Mouse (Mus musculus): ENCODE measurements around the gene Rbm17.

Rbm17 gene

DNA sequence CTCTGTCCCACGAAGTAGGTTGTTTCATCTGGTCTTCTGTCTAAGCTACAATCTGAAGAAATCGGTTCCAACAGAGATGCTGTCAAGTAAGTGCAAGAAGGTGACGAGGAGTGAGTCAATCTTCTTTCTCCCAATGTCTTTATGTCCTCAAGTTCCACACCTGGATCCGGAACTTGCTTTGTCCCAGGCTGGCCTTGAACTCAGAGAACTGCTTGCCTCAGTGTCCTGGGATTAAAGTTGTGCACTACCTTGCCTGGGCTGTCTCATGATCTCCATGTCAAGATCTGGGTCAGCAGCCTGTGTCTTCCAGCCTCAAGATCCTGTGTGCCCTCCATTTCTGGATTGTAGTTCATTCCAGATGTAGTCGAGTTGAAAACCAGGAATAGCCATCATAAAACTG is at the start of gene Rbm17:
Gene Rbm17 (minus strand): TSS at position 101 of the 400 bp plus-strand sequence.
- H3K4me3 ChIP-seq (replicated peaks; ENCODE audit: low read length), result peak within 1 kb of the TSS; percentile 96
- no peaks in the 10 kb centered on the region for H3K27me3 ChIP-seq (ENCODE audit: insufficient read depth, low read length)
- peaks cover 6% of the 10 kb centered on the region; the same call in 1 of the 2 replicates for H3K9me3 ChIP-seq (ENCODE audit: low read length)
- TF ChIP-seq NANOG (IDR thresholded peaks at IDR 0.05; ENCODE audit: borderline replicate concordance, low read length) (no peak), POU5F1 (IDR thresholded peaks at IDR 0.05; ENCODE audit: borderline replicate concordance, low read length) (no peak), CTCF (conservative IDR thresholded peaks at IDR 0.05; ENCODE audit: low read length) (no peak)
- peaks cover 22% of the 10 kb centered on the region for H3K36me3 ChIP-seq (ENCODE audit: insufficient read depth, low read length)
- peaks cover 31% of the 10 kb centered on the region for H3K4me1 ChIP-seq (replicated peaks; ENCODE audit: low read depth, low read length)

DNA sequence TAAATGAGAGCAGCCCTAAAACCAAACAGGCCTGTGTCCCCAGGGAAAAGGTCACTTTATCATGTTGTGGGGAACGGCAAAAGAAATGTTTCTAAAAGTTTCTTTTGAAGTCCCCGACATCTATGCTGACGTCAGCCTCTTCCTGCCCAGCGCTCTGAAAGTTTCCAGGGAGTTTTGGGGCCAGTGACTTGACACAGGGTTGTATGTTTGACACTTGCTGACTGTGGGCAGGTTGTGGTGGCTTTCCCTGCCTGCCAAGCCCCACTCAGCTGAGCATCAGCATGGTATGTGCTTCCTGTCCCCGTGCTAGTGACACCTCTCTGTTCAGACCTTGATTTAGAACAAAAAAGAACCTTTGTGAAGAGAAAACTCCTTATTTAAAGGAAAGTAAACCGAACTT is 49.4 kb upstream of the Rbm17 start:
- Histone ChIP-seq H3K36me3 (ENCODE audit: insufficient read depth, low read length) (no peaks in the 10 kb centered on the region), H3K27me3 (ENCODE audit: insufficient read depth, low read length) (peaks cover 7% of the 10 kb centered on the region), H3K4me1 (replicated peaks; ENCODE audit: low read depth, low read length) (peaks cover 6% of the 10 kb centered on the region; the same call in 1 of the 2 replicates), H3K9me3 (ENCODE audit: low read length) (no peaks in the 10 kb centered on the region), H3K4me3 (replicated peaks; ENCODE audit: low read length) (no peak overlapping the region)
- TF ChIP-seq POU5F1 (IDR thresholded peaks at IDR 0.05; ENCODE audit: borderline replicate concordance, low read length), result no peak
- no peak for TF ChIP-seq CTCF (conservative IDR thresholded peaks at IDR 0.05; ENCODE audit: low read length)
- TF ChIP-seq NANOG (IDR thresholded peaks at IDR 0.05; ENCODE audit: borderline replicate concordance, low read length), result no peak

DNA sequence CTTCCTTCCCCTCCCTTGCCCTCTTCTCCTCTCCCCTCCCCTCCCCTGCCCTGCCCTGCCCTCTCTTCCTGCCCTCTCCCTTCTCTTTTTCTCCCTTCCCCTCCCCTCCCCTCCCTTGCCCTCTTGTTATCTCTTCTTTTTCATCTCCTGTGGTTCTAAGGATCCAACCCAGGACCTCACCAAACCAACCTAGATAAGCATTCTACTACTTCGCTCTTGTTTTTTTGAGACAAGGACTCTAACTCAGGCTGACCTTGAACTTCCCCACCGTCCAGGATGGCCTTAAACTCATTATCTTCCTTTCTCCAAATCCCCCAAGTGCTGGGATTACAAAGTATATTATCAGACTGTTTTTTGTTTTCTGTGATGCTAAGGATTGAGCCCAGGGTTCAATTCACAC is 48.8 kb upstream of the Rbm17 start:
- H3K4me1 ChIP-seq (replicated peaks; ENCODE audit: low read depth, low read length), result peaks cover 6% of the 10 kb centered on the region; the same call in 1 of the 2 replicates
- H3K9me3 ChIP-seq (ENCODE audit: low read length), result no peaks in the 10 kb centered on the region
- no peak overlapping the region for H3K4me3 ChIP-seq (replicated peaks; ENCODE audit: low read length)
- peaks cover 7% of the 10 kb centered on the region for H3K27me3 ChIP-seq (ENCODE audit: insufficient read depth, low read length)
- no peaks in the 10 kb centered on the region for H3K36me3 ChIP-seq (ENCODE audit: insufficient read depth, low read length)
- TF ChIP-seq NANOG (IDR thresholded peaks at IDR 0.05; ENCODE audit: borderline replicate concordance, low read length) (no peak), POU5F1 (IDR thresholded peaks at IDR 0.05; ENCODE audit: borderline replicate concordance, low read length) (no peak), CTCF (conservative IDR thresholded peaks at IDR 0.05; ENCODE audit: low read length) (no peak)

DNA sequence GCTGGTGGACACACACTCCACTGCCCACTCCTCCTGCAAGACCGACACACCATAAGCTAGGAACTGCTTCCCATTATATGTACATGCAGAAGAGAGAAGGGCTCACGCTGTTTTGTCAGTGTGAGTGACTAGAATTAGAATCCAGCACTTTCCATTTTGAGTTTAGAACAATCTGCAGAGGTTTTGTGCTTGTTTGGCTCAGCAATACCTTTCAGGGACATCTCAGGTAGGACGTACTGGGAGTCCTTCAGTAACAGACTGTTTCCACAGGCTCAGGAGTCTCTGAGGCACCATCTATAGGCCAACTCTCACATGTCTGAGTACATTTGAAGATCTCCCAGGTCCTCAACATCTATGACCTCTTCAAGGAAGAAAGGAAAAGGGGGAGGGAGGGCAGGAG is 48.2 kb upstream of the Rbm17 start:
- Histone ChIP-seq H3K4me3 (replicated peaks; ENCODE audit: low read length) (no peak overlapping the region), H3K27me3 (ENCODE audit: insufficient read depth, low read length) (peaks cover 7% of the 10 kb centered on the region), H3K9me3 (ENCODE audit: low read length) (no peaks in the 10 kb centered on the region), H3K36me3 (ENCODE audit: insufficient read depth, low read length) (no peaks in the 10 kb centered on the region), H3K4me1 (replicated peaks; ENCODE audit: low read depth, low read length) (peaks cover 6% of the 10 kb centered on the region; the same call in 1 of the 2 replicates)
- TF ChIP-seq POU5F1 (IDR thresholded peaks at IDR 0.05; ENCODE audit: borderline replicate concordance, low read length) (no peak), NANOG (IDR thresholded peaks at IDR 0.05; ENCODE audit: borderline replicate concordance, low read length) (no peak), CTCF (conservative IDR thresholded peaks at IDR 0.05; ENCODE audit: low read length) (no peak)

DNA sequence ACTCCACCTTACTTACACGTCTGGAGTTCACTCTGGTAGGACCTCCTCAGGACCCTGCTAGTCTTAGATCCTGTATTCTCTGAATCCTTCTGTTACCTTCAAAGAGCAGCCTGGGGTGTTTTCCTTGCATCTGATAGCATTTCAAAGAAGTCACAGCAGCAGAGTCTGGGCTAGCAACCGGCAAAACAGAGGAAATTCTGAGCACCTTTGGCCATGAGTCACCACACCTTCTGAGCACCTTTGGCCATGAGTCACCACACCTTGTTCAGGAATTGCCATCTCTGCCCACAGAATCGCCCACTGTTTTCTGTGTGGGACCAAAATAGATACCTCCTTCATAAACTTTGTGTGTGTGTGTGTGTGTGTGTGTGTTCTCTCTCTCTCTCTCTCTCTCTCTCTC is 47.5 kb upstream of the Rbm17 start:
- Histone ChIP-seq H3K4me3 (replicated peaks; ENCODE audit: low read length) (no peak overlapping the region), H3K9me3 (ENCODE audit: low read length) (no peaks in the 10 kb centered on the region), H3K4me1 (replicated peaks; ENCODE audit: low read depth, low read length) (peaks cover 6% of the 10 kb centered on the region; the same call in 1 of the 2 replicates), H3K27me3 (ENCODE audit: insufficient read depth, low read length) (peaks cover 7% of the 10 kb centered on the region), H3K36me3 (ENCODE audit: insufficient read depth, low read length) (no peaks in the 10 kb centered on the region)
- TF ChIP-seq CTCF (conservative IDR thresholded peaks at IDR 0.05; ENCODE audit: low read length) (no peak), NANOG (IDR thresholded peaks at IDR 0.05; ENCODE audit: borderline replicate concordance, low read length) (no peak), POU5F1 (IDR thresholded peaks at IDR 0.05; ENCODE audit: borderline replicate concordance, low read length) (no peak)

DNA sequence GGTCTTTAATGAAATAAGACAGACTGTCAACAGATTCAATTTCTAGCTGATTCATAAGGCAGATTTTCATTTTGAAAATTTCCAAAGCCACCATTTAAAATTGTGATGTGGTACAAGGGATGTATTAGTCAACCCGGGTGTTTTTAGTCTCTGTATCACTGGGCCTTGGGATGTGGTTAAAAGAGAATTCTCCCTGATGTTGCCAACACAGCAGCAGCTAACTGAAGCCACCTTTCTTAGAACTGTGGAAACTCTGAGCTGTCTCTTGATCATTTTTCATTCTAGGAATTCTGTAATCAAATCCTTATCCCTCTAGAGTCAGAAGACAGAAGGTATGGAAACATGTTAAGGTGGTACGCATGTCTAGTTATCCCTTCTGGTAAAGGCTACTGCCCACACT is 41.3 kb upstream of the Rbm17 start:
- H3K9me3 ChIP-seq (ENCODE audit: low read length), result no peaks in the 10 kb centered on the region
- H3K4me3 ChIP-seq (replicated peaks; ENCODE audit: low read length), result no peak overlapping the region
- H3K27me3 ChIP-seq (ENCODE audit: insufficient read depth, low read length), result no peaks in the 10 kb centered on the region
- no peaks in the 10 kb centered on the region for H3K36me3 ChIP-seq (ENCODE audit: insufficient read depth, low read length)
- no peaks in the 10 kb centered on the region for H3K4me1 ChIP-seq (replicated peaks; ENCODE audit: low read depth, low read length)
- no peak for TF ChIP-seq POU5F1 (IDR thresholded peaks at IDR 0.05; ENCODE audit: borderline replicate concordance, low read length)
- TF ChIP-seq CTCF (conservative IDR thresholded peaks at IDR 0.05; ENCODE audit: low read length), result no peak
- TF ChIP-seq NANOG (IDR thresholded peaks at IDR 0.05; ENCODE audit: borderline replicate concordance, low read length), result no peak

DNA sequence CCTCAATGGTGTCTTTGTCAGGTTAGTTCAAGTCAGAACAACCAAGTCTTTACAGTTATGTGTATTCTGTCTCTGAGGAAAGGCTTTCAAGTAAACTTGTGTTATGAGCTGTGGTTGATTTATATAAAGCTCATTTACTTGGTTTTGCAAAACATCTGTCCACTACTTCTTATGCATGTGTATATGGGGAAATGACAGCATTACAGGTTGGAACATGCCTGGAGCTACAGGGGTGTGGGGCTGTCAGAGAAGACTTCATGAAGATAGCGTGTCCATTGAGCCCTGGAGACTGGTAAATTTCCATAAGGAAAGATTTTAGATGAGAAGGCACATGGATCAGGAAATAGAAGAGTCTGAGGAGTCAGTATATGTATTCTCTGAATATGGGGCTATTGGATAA is 40.1 kb upstream of the Rbm17 start:
- Histone ChIP-seq H3K27me3 (ENCODE audit: insufficient read depth, low read length) (no peaks in the 10 kb centered on the region), H3K9me3 (ENCODE audit: low read length) (no peaks in the 10 kb centered on the region), H3K36me3 (ENCODE audit: insufficient read depth, low read length) (no peaks in the 10 kb centered on the region), H3K4me3 (replicated peaks; ENCODE audit: low read length) (no peak overlapping the region), H3K4me1 (replicated peaks; ENCODE audit: low read depth, low read length) (no peaks in the 10 kb centered on the region)
- TF ChIP-seq CTCF (conservative IDR thresholded peaks at IDR 0.05; ENCODE audit: low read length) (no peak), NANOG (IDR thresholded peaks at IDR 0.05; ENCODE audit: borderline replicate concordance, low read length) (no peak), POU5F1 (IDR thresholded peaks at IDR 0.05; ENCODE audit: borderline replicate concordance, low read length) (no peak)

DNA sequence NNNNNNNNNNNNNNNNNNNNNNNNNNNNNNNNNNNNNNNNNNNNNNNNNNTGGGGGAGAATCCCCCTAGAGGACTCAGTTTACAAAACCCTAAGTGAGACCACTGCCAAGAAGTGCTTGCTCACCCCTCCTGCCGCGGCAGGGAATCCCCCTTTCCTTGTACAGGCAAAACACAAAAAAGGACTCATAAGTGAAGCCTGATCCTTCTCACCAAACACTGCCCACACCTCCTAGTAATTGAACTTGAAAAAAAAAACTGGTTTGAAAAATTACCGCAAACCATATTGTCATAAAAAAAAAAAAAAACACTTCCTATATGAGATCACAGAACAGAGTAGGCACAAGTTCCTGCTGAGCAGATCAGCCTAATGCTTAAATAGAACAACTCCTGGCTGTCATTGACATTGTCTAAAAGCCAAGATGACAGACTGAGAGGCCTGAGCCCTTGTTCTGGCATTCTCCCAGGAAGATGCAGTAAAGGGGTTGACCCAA is 38.5 kb upstream of the Rbm17 start, which contains the start of gene Il2ra:
Gene Il2ra (plus strand): TSS at position 357 of the 491 bp plus-strand sequence.
- TF ChIP-seq POU5F1 (IDR thresholded peaks at IDR 0.05; ENCODE audit: borderline replicate concordance, low read length), result no peak
- no peak for TF ChIP-seq CTCF (conservative IDR thresholded peaks at IDR 0.05; ENCODE audit: low read length)
- no peak for TF ChIP-seq NANOG (IDR thresholded peaks at IDR 0.05; ENCODE audit: borderline replicate concordance, low read length)
- H3K36me3 ChIP-seq (ENCODE audit: insufficient read depth, low read length), result no peaks in the 10 kb centered on the region
- no peaks in the 10 kb centered on the region for H3K27me3 ChIP-seq (ENCODE audit: insufficient read depth, low read length)
- H3K9me3 ChIP-seq (ENCODE audit: low read length), result no peaks in the 10 kb centered on the region
- H3K4me3 ChIP-seq (replicated peaks; ENCODE audit: low read length), result no peak within 1 kb of the TSS
- no peaks in the 10 kb centered on the region for H3K4me1 ChIP-seq (replicated peaks; ENCODE audit: low read depth, low read length)

DNA sequence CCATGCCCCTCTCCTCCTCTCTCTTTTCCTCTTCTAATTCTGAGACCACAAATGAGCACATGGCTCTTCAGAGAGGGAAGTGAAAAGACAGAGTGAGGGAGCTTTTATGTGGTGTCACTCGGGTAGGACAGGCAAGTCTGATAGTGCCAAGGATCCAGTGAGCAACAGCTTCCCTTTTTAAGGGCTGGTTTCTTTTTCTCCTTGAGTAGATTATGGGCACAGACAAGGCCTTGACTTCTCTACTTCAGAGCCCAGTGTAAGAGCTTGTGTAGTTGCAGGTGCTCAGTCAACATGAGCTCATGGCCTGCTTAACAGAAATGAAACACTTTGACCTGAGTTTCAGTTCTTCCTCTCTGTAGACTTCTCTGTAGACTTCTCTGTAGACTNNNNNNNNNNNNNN is 33.2 kb upstream of the Rbm17 start:
- H3K9me3 ChIP-seq (ENCODE audit: low read length), result no peaks in the 10 kb centered on the region
- H3K36me3 ChIP-seq (ENCODE audit: insufficient read depth, low read length), result no peaks in the 10 kb centered on the region
- no peak for TF ChIP-seq CTCF (conservative IDR thresholded peaks at IDR 0.05; ENCODE audit: low read length)
- no peak for TF ChIP-seq POU5F1 (IDR thresholded peaks at IDR 0.05; ENCODE audit: borderline replicate concordance, low read length)
- no peak for TF ChIP-seq NANOG (IDR thresholded peaks at IDR 0.05; ENCODE audit: borderline replicate concordance, low read length)
- no peaks in the 10 kb centered on the region for H3K4me1 ChIP-seq (replicated peaks; ENCODE audit: low read depth, low read length)
- H3K4me3 ChIP-seq (replicated peaks; ENCODE audit: low read length), result no peak overlapping the region
- no peaks in the 10 kb centered on the region for H3K27me3 ChIP-seq (ENCODE audit: insufficient read depth, low read length)

Measured in E14TG2a.4 (cell line).